Mouse (Mus musculus) yolk sac, embryonic 10.5 days (tissue): ENCODE data around the gene Dact2.

ENCODE experiments used
- DNase-seq: peaks from one replicate; pipeline ENCODE4 v3.0.0-alpha.2; 2017; ENCODE audit warnings: low spot score

Dact2 gene

GRCm38 (mm10) chr17:14174401-14174800, 29.7 kb downstream of the Dact2 start:
- DNase-seq, result no peak

GRCm38 (mm10) chr17:14173459-14173858, 30.6 kb downstream of the Dact2 start:
- peak; percentile 90 for DNase-seq

GRCm38 (mm10) chr17:14172731-14173130, 31.4 kb downstream of the Dact2 start:
- no peak for DNase-seq

GRCm38 (mm10) chr17:14172184-14172583, 31.9 kb downstream of the Dact2 start:
- DNase-seq, result no peak

GRCm38 (mm10) chr17:14170961-14171479, 33.1 kb downstream of the Dact2 start:
- peak; percentile 80 for DNase-seq

GRCm38 (mm10) chr17:14169431-14169830, 34.7 kb downstream of the Dact2 start:
- no peak for DNase-seq

GRCm38 (mm10) chr17:14167594-14167993, 36.5 kb downstream of the Dact2 start:
- DNase-seq, result no peak

- peak; percentile 21 for DNase-seq
Measured at GRCm38 (mm10) chr17:14166746-14167432, 37.2 kb downstream of the Dact2 start.

GRCm38 (mm10) chr17:14165934-14166610, 38.0 kb downstream of the Dact2 start:
- no peak for DNase-seq

GRCm38 (mm10) chr17:14165332-14165876, 38.7 kb downstream of the Dact2 start:
- DNase-seq, result no peak

- DNase-seq, result no peak
Measured at GRCm38 (mm10) chr17:14160846-14161245, 43.3 kb downstream of the Dact2 start.

GRCm38 (mm10) chr17:14157779-14158195, 46.3 kb downstream of the Dact2 start:
- DNase-seq, result no peak
